Mouse (Mus musculus): Measurements from ENCODE around the gene Slain2. TPM values are rescaled to one million over a fixed set of nuclear protein-coding genes. Genes with fewer than 3 reads are reported as not detected.

The Slain2 gene
- polyA plus RNA-seq (2015; fragmentation: Nextera tagmentation; extraction: Ambion mirVana), result 16.8 and 18.1 TPM in 2 replicates

- peak; percentile 95 for ATAC-seq (replicated peaks)
- under 1% methylated on average over 73 of the region's 83 CpGs for WGBS
- Histone ChIP-seq H3K36me3 (replicated peaks) (no peaks in the 10 kb centered on the region), H3K9ac (peak within 1 kb of the TSS; percentile 94), H3K4me2 (peak within 1 kb of the TSS; percentile 74), H3K9me3 (no peaks in the 10 kb centered on the region), H3K4me1 (peaks cover 31% of the 10 kb centered on the region), H3K4me3 (peak within 1 kb of the TSS; percentile 87), H3K27me3 (replicated peaks) (no peaks in the 10 kb centered on the region), H3K27ac (peak within 1 kb of the TSS; percentile 96)
Observed at GRCm38 (mm10) chr5:72913648-72914557, at the start of gene Slain2. TSS of gene Slain2 (plus strand) at chr5:72914304.

GRCm38 (mm10) chr5:72864654-72865178 lies 49.4 kb upstream of the Slain2 start:
- 74% methylated on average over 3 of the region's 3 CpGs for WGBS
- H3K36me3 ChIP-seq (replicated peaks), result no peaks in the 10 kb centered on the region
- H3K9ac ChIP-seq, result no peak overlapping the region
- no peak overlapping the region for H3K4me2 ChIP-seq
- H3K4me3 ChIP-seq, result no peak overlapping the region
- peaks cover 9% of the 10 kb centered on the region; the same call in 1 of the 2 replicates for H3K4me1 ChIP-seq
- no peak overlapping the region for H3K27ac ChIP-seq
- no peaks in the 10 kb centered on the region for H3K9me3 ChIP-seq
- H3K27me3 ChIP-seq (replicated peaks), result peaks cover 20% of the 10 kb centered on the region
- ATAC-seq (replicated peaks), result no peak

DNA sequence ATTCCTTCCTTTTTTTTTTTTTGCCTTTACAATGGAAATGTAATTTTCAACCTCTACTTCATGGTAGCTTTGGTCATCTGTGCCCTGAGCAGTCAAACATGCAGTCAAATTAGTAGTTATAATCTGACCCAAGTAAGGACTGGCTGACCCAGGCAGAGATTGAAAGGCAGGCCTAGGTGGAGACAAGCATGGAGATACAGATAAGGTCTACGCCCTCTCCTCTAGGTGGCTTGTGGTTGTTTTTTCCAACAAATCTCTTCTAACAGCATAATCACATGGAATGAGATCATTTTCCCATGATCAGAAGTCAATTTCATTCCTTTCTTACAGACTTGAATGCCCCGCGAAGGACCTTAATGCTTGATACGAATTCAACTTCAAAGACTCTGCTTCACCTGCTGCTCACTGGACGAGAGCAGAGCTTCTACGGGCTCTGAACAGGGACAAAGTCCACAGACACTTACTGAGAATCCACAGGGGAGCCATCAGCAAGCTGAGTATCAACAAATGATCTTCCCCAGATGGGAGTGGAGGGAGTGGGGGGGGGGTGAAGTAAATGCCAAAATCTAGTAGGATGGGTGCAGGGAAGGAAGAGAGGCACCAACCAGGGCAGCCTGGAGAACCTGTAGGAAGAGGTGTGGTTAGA lies 47.7 kb upstream of the Slain2 start:
- Histone ChIP-seq H3K9me3 (no peaks in the 10 kb centered on the region), H3K4me3 (no peak overlapping the region), H3K36me3 (replicated peaks) (no peaks in the 10 kb centered on the region), H3K27me3 (replicated peaks) (peaks cover 21% of the 10 kb centered on the region), H3K4me2 (no peak overlapping the region), H3K27ac (no peak overlapping the region), H3K9ac (no peak overlapping the region), H3K4me1 (peaks cover 9% of the 10 kb centered on the region; the same call in 1 of the 2 replicates)
- no peak for ATAC-seq (replicated peaks)
- 55% methylated on average over 6 of the region's 6 CpGs for WGBS

- Histone ChIP-seq H3K27ac (no peak overlapping the region), H3K9me3 (no peaks in the 10 kb centered on the region), H3K36me3 (replicated peaks) (no peaks in the 10 kb centered on the region), H3K4me2 (peak overlapping the region; percentile 88), H3K9ac (no peak overlapping the region), H3K4me1 (peaks cover 9% of the 10 kb centered on the region; the same call in 1 of the 2 replicates), H3K4me3 (peak overlapping the region; percentile 53), H3K27me3 (replicated peaks) (peaks cover 21% of the 10 kb centered on the region)
- 28% methylated on average over 16 of the region's 16 CpGs for WGBS
- ATAC-seq (replicated peaks), result no peak
Observed at GRCm38 (mm10) chr5:72867036-72867672, 47.0 kb upstream of the Slain2 start.

- WGBS, result under 1% methylated on average over 60 of the region's 60 CpGs
- H3K27me3 ChIP-seq (replicated peaks), result peaks cover 21% of the 10 kb centered on the region
- ATAC-seq (replicated peaks), result peak; percentile 88
- no peak within 1 kb of the TSS for H3K27ac ChIP-seq
- H3K9ac ChIP-seq, result peak within 1 kb of the TSS; percentile 44
- peak within 1 kb of the TSS; percentile 88 for H3K4me2 ChIP-seq
- H3K9me3 ChIP-seq, result no peaks in the 10 kb centered on the region
- H3K4me1 ChIP-seq, result peaks cover 9% of the 10 kb centered on the region; the same call in 1 of the 2 replicates
- peak within 1 kb of the TSS; percentile 53 for H3K4me3 ChIP-seq
- H3K36me3 ChIP-seq (replicated peaks), result no peaks in the 10 kb centered on the region
Observed at GRCm38 (mm10) chr5:72868091-72868875, 45.8 kb upstream of the Slain2 start, which contains the start of gene Tec. TSS of gene Tec (minus strand) at chr5:72868483.

DNA sequence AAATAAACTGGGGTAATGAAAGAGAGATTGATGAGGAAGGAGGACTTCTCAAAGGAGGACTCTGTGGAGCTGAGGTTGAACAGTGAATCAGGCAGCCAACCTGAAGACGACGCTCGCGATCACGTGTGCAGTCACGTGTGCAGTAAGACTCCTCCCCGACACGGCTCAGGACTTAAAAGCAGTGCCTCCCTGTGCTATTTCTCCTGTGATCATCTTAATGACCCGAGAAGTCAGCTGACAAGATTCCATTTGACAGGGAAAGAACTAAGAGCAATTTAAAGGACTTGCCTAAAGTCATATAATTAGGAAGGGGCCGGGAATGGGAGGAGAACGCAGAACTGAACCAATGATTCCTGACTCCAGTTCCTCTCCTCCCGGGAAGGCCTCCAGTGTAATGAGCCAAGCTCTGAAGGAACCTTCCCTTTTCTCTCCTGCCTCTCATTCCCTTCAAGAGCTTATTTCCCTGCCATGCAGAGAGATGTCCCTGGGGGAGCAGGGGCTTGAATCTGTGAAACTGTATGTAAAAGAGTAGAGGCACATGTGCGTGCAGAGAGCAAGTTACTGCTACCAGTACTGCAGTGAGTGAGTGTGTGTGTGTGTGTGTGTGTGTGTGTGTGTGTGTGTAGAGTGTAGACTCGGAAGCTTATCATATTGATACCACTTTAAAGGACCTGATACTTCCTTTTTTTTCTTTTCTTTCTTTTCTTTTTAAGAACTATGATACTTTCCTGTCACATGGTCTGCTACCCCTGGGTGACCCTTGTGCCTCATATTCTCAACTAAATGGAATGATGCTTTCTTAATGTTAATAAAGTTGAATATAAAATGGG lies 44.1 kb upstream of the Slain2 start:
- H3K9me3 ChIP-seq, result no peaks in the 10 kb centered on the region
- WGBS, result 70% methylated on average over 14 of the region's 14 CpGs
- no peak overlapping the region for H3K4me2 ChIP-seq
- H3K4me3 ChIP-seq, result no peak overlapping the region
- no peak overlapping the region for H3K27ac ChIP-seq
- H3K4me1 ChIP-seq, result peaks cover 9% of the 10 kb centered on the region; the same call in 1 of the 2 replicates
- H3K36me3 ChIP-seq (replicated peaks), result no peaks in the 10 kb centered on the region
- no peak overlapping the region for H3K9ac ChIP-seq
- no peak for ATAC-seq (replicated peaks)
- H3K27me3 ChIP-seq (replicated peaks), result peaks cover 21% of the 10 kb centered on the region

GRCm38 (mm10) chr5:72871114-72871513 lies 43.0 kb upstream of the Slain2 start:
- no peak overlapping the region for H3K4me2 ChIP-seq
- H3K9ac ChIP-seq, result no peak overlapping the region
- 75% methylated on average over 4 of the region's 4 CpGs for WGBS
- H3K27me3 ChIP-seq (replicated peaks), result peaks cover 19% of the 10 kb centered on the region
- peaks cover 11% of the 10 kb centered on the region for H3K4me1 ChIP-seq
- H3K36me3 ChIP-seq (replicated peaks), result no peaks in the 10 kb centered on the region
- no peak overlapping the region for H3K4me3 ChIP-seq
- no peak for ATAC-seq (replicated peaks)
- no peaks in the 10 kb centered on the region for H3K9me3 ChIP-seq
- H3K27ac ChIP-seq, result no peak overlapping the region

DNA sequence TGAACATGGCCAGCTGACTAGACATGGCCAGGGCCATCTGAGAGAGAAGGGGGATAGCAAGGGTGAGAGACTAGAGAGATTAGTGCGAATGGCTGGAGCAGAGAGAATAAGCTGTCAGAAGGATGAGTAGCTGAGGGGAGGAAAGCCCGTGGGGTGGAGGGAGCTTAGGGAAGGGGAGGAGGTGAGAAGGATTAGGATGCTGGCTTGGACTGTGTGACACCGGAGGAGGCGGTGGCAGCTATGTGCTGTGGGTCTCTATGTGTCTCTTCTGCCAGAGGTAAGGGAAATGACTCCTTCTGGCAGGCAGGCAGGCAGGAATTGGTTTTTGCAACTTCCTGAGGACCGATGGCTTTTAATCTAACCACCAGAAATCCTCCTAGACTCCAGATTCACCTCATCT lies 34.4 kb upstream of the Slain2 start:
- no peak for ATAC-seq (replicated peaks)
- Histone ChIP-seq H3K9ac (no peak overlapping the region), H3K27me3 (replicated peaks) (no peaks in the 10 kb centered on the region), H3K27ac (no peak overlapping the region), H3K4me3 (no peak overlapping the region), H3K36me3 (replicated peaks) (no peaks in the 10 kb centered on the region), H3K4me2 (no peak overlapping the region), H3K9me3 (no peaks in the 10 kb centered on the region), H3K4me1 (peaks cover 7% of the 10 kb centered on the region)
- 21% methylated on average over 5 of the region's 5 CpGs for whole genome bisulfite sequencing

- H3K9ac ChIP-seq, result no peak overlapping the region
- H3K36me3 ChIP-seq (replicated peaks), result no peaks in the 10 kb centered on the region
- no peak overlapping the region for H3K27ac ChIP-seq
- ATAC-seq (replicated peaks), result no peak
- no peaks in the 10 kb centered on the region for H3K27me3 ChIP-seq (replicated peaks)
- H3K4me2 ChIP-seq, result no peak overlapping the region
- WGBS, result 93% methylated on average over 12 of the region's 12 CpGs
- H3K9me3 ChIP-seq, result no peaks in the 10 kb centered on the region
- H3K4me1 ChIP-seq, result no peaks in the 10 kb centered on the region
- no peak overlapping the region for H3K4me3 ChIP-seq
Observed at GRCm38 (mm10) chr5:72881748-72882411, 32.2 kb upstream of the Slain2 start.

- Histone ChIP-seq H3K9ac (no peak overlapping the region), H3K27ac (no peak overlapping the region), H3K4me3 (no peak overlapping the region), H3K27me3 (replicated peaks) (no peaks in the 10 kb centered on the region), H3K36me3 (replicated peaks) (no peaks in the 10 kb centered on the region), H3K4me1 (no peaks in the 10 kb centered on the region), H3K9me3 (no peaks in the 10 kb centered on the region), H3K4me2 (no peak overlapping the region)
- 76% methylated on average over 2 of the region's 2 CpGs for WGBS
- no peak for ATAC-seq (replicated peaks)
Observed at GRCm38 (mm10) chr5:72882412-72882765, 31.7 kb upstream of the Slain2 start.

Data from midbrain, embryonic 15.5 days (tissue).